Mouse (Mus musculus): ENCODE results near the gene Tbkbp1. TPM values are rescaled to one million over a fixed set of nuclear protein-coding genes. Genes with fewer than 3 reads are reported as not detected.

The Tbkbp1 gene
- polyA plus RNA-seq, 1 experiment = 0.22 TPM

DNA sequence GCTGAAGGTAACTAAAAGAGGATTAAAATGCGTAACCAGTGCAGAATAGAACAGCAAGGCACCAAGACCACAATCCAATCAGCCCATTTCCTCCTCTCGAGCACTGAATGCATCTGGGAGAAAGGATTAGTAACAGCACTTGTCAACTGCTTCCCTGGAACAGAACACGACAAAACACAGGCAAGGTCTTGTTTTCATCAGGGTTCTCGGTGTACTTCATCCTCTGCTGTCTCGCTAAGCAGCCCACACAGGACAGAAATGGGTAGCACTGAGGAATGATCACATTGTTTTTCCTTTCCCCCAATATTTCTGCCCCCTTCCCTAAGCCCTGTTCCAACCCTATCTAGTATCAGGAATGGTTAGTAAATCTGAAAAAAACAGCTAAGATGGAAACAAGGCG is 9.0 kb upstream of the Tbkbp1 start:
- Histone ChIP-seq H3K4me2 (ENCODE audit: low read depth) (no peak overlapping the region), H3K79me2 (ENCODE audit: control insufficient read depth, insufficient read depth) (no peaks in the 10 kb centered on the region), H3ac (ENCODE audit: control insufficient read depth, insufficient read length) (no peak overlapping the region), H3K36me3 (ENCODE audit: control insufficient read depth, insufficient read depth) (peaks cover 85% of the 10 kb centered on the region), H3K4me3 (no peak overlapping the region), H3K27me3 (ENCODE audit: control insufficient read depth, insufficient read depth, insufficient read length) (no peaks in the 10 kb centered on the region)
- no peak for TF ChIP-seq MYOD1 (IDR thresholded peaks at IDR 0.05; ENCODE audit: control insufficient read depth in 1 of 3, insufficient read length in 2 of 3, low read depth in 2 of 3)
- TF ChIP-seq TCF12 (IDR thresholded peaks at IDR 0.05; ENCODE audit: insufficient read depth, poor library complexity, severe bottlenecking) = no peak
- TF ChIP-seq SRF (IDR thresholded peaks at IDR 0.05; ENCODE audit: control insufficient read depth, insufficient read length, low read depth) = no peak
- no peak for TF ChIP-seq TCF3 (IDR thresholded peaks at IDR 0.05; ENCODE audit: insufficient read length, low read depth)
- TF ChIP-seq E2F4 (IDR thresholded peaks at IDR 0.05; ENCODE audit: insufficient read depth) = no peak
- TF ChIP-seq POLR2A (IDR thresholded peaks at IDR 0.05; ENCODE audit: insufficient read length, low read depth) = no peak
- no peak for TF ChIP-seq CEBPB (IDR thresholded peaks at IDR 0.05; ENCODE audit: insufficient read depth, poor library complexity, severe bottlenecking)
- no peak for TF ChIP-seq POLR2AphosphoS2 (IDR thresholded peaks at IDR 0.05; ENCODE audit: insufficient read length, low read depth)
- no peak for TF ChIP-seq REST (IDR thresholded peaks at IDR 0.05; ENCODE audit: insufficient read depth, insufficient read length)
- TF ChIP-seq USF1 (IDR thresholded peaks at IDR 0.05; ENCODE audit: low read depth) = no peak
- no peak for TF ChIP-seq MYOG (IDR thresholded peaks at IDR 0.05; ENCODE audit: control insufficient read depth in 1 of 3, insufficient read depth in 1 of 3, insufficient read length in 2 of 3, low read depth in 2 of 3)
- TF ChIP-seq MAX (IDR thresholded peaks at IDR 0.05; ENCODE audit: low read depth) = no peak

DNA sequence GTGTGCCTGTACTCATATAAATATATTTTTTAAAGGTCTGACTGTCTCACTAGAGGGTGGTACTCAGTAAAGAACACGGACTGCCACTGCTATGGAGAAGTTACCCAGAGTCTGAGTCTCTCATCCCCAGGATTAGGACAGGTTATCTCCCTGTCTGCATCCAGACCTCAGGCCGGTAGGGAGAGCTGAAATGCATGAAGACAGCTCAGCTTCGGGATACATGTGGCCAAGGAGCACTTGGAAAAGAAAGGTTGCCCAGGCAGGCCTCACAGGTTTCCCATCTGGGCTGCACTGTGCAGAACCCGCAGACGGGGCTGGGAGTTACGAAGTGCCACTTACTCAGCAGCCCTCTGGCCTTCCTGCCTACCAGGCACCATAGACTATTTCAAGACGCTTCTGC is 5.7 kb upstream of the Tbkbp1 start:
- Histone ChIP-seq H3K4me2 (ENCODE audit: low read depth) (no peak overlapping the region), H3K27me3 (ENCODE audit: control insufficient read depth, insufficient read depth, insufficient read length) (no peaks in the 10 kb centered on the region), H3ac (ENCODE audit: control insufficient read depth, insufficient read length) (no peak overlapping the region), H3K4me3 (no peak overlapping the region), H3K79me2 (ENCODE audit: control insufficient read depth, insufficient read depth) (no peaks in the 10 kb centered on the region), H3K36me3 (ENCODE audit: control insufficient read depth, insufficient read depth) (peaks cover 53% of the 10 kb centered on the region)
- TF ChIP-seq SRF (IDR thresholded peaks at IDR 0.05; ENCODE audit: control insufficient read depth, insufficient read length, low read depth) = no peak
- no peak for TF ChIP-seq MAX (IDR thresholded peaks at IDR 0.05; ENCODE audit: low read depth)
- no peak for TF ChIP-seq USF1 (IDR thresholded peaks at IDR 0.05; ENCODE audit: low read depth)
- TF ChIP-seq E2F4 (IDR thresholded peaks at IDR 0.05; ENCODE audit: insufficient read depth) = no peak
- TF ChIP-seq MYOG (IDR thresholded peaks at IDR 0.05; ENCODE audit: control insufficient read depth in 1 of 3, insufficient read depth in 1 of 3, insufficient read length in 2 of 3, low read depth in 2 of 3) = no peak
- no peak for TF ChIP-seq REST (IDR thresholded peaks at IDR 0.05; ENCODE audit: insufficient read depth, insufficient read length)
- TF ChIP-seq POLR2A (IDR thresholded peaks at IDR 0.05; ENCODE audit: insufficient read length, low read depth) = no peak
- TF ChIP-seq POLR2AphosphoS2 (IDR thresholded peaks at IDR 0.05; ENCODE audit: insufficient read length, low read depth) = no peak
- no peak for TF ChIP-seq MYOD1 (IDR thresholded peaks at IDR 0.05; ENCODE audit: control insufficient read depth in 1 of 3, insufficient read length in 2 of 3, low read depth in 2 of 3)

DNA sequence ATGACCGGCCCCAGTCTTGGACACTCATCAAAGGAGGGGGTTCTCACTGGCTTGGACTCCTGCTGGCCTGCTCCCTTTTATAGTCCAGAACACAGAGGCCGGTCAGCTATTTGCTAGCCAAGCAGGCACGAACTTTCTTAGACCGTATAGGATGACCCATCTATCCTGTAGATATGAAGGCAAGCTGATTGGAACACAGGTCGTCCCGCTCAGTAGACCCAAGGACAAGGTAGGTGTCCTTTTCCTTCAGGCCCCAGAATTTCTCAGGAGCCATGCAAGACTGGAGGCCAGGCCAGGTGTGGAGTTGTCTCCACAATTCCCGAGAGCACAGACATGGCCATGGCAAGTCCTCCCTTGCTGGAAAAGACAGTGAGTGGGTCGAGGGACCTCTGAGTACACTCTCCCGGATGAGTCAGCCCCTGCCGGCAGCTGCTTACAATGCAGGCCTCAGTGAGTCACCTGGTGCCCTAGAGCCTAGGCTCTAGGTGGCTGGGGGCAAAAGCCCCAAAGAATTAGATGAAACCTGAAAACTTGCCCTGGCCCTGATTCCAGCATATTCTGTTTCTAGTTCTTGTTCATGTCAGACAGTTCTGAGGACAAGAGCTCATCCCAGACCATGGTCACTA is 1.5 kb upstream of the Tbkbp1 start:
- peaks cover 12% of the 10 kb centered on the region for H3K36me3 ChIP-seq (ENCODE audit: control insufficient read depth, insufficient read depth)
- H3ac ChIP-seq (ENCODE audit: control insufficient read depth, insufficient read length) = no peak overlapping the region
- H3K27me3 ChIP-seq (ENCODE audit: control insufficient read depth, insufficient read depth, insufficient read length) = peaks cover 35% of the 10 kb centered on the region
- no peak overlapping the region for H3K4me2 ChIP-seq (ENCODE audit: low read depth)
- no peak for TF ChIP-seq MAX (IDR thresholded peaks at IDR 0.05; ENCODE audit: low read depth)
- TF ChIP-seq MYOG (IDR thresholded peaks at IDR 0.05; ENCODE audit: control insufficient read depth in 1 of 3, insufficient read depth in 1 of 3, insufficient read length in 2 of 3, low read depth in 2 of 3) = peak in 1 of 3 experiments; percentile 24
- peak in 2 of 3 experiments; percentile 10 to 20 for TF ChIP-seq MYOD1 (IDR thresholded peaks at IDR 0.05; ENCODE audit: control insufficient read depth in 1 of 3, insufficient read length in 2 of 3, low read depth in 2 of 3)
- TF ChIP-seq TCF3 (IDR thresholded peaks at IDR 0.05; ENCODE audit: insufficient read length, low read depth) = no peak
- peak; percentile 8 for TF ChIP-seq POLR2AphosphoS2 (IDR thresholded peaks at IDR 0.05; ENCODE audit: insufficient read length, low read depth)
- no peak for TF ChIP-seq E2F4 (IDR thresholded peaks at IDR 0.05; ENCODE audit: insufficient read depth)
- H3K79me2 ChIP-seq (ENCODE audit: control insufficient read depth, insufficient read depth) = no peaks in the 10 kb centered on the region
- H3K4me3 ChIP-seq = no peak overlapping the region

DNA sequence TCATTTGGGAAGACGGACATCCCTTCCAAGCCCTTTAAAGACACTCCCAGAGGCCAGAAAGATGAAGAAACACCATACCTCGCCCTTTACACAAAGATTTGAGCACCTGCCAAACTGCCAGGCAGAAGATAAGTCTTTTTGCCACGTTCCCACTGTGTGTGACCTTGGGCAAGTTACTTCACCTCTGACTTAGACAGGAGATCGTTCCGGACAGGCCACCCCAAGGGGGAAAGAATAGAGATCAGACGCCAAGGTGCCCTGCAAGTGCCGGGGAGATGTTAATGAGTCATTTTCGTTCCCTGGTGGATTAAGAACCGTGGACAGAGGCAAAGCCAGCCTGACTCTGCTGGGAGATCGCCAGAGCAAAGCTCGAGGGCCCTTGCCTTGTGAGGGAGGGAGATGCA is 730 bp upstream of the Tbkbp1 start:
- H3K4me3 ChIP-seq = no peak overlapping the region
- peaks cover 35% of the 10 kb centered on the region for H3K27me3 ChIP-seq (ENCODE audit: control insufficient read depth, insufficient read depth, insufficient read length)
- no peak overlapping the region for H3ac ChIP-seq (ENCODE audit: control insufficient read depth, insufficient read length)
- TF ChIP-seq SRF (IDR thresholded peaks at IDR 0.05; ENCODE audit: control insufficient read depth, insufficient read length, low read depth) = no peak
- no peak for TF ChIP-seq TCF3 (IDR thresholded peaks at IDR 0.05; ENCODE audit: insufficient read length, low read depth)
- TF ChIP-seq REST (IDR thresholded peaks at IDR 0.05; ENCODE audit: insufficient read depth, insufficient read length) = peak; percentile 86
- H3K79me2 ChIP-seq (ENCODE audit: control insufficient read depth, insufficient read depth) = no peaks in the 10 kb centered on the region
- H3K36me3 ChIP-seq (ENCODE audit: control insufficient read depth, insufficient read depth) = peaks cover 4% of the 10 kb centered on the region
- H3K4me2 ChIP-seq (ENCODE audit: low read depth) = no peak overlapping the region

DNA sequence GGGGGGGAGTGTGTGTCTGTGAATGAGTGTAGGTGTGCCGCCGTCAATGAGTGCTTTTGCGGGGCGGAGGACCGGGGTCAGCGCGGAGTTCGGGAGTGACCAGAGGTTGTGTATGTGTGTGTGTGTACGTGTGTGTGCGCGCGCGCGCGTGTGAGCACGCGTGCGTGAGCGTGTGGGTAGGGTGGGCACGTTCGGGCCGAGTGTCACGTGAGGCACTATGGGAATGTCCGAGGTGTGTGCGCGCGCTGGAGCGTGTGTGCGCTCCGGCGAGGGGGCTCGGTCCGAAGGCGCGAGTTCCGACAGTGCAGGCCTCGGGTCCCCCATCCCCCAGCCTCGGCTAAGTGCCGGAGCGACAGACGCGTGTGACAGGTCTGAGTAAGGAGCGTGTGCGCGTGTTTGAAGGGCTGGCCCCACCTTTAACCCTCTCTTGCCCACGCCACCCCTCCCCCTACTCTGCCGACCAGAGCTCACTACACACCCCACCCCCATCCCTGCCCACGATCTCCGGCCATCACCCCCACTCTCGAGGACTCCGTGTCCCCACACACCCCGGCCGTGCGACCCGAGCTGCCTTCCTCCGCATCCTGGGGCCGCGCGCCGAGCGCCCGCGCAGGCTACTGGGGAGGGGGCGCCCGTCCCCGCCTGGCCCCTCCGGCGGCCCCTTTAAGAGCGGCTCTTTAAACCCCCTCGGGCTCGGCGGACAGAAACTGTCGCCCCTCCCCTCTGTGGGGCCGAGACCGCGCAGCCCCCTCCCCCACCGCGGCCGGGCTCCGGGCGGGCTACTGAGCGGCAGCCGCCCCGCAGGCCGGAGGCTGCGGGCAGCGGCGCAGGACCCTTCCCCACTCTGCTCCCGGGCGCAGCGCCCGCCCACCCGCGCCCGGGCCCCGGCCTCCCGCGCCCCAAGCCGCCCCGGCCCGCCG is 624 bp downstream of the Tbkbp1 start:
- TF ChIP-seq MYOG (IDR thresholded peaks at IDR 0.05; ENCODE audit: control insufficient read depth in 1 of 3, insufficient read depth in 1 of 3, insufficient read length in 2 of 3, low read depth in 2 of 3) (no peak), MAX (IDR thresholded peaks at IDR 0.05; ENCODE audit: low read depth) (no peak), TCF3 (IDR thresholded peaks at IDR 0.05; ENCODE audit: insufficient read length, low read depth) (no peak), REST (IDR thresholded peaks at IDR 0.05; ENCODE audit: insufficient read depth, insufficient read length) (no peak), TCF12 (IDR thresholded peaks at IDR 0.05; ENCODE audit: insufficient read depth, poor library complexity, severe bottlenecking) (no peak)
- Histone ChIP-seq H3K4me2 (ENCODE audit: low read depth) (peak overlapping the region; percentile 64), H3K36me3 (ENCODE audit: control insufficient read depth, insufficient read depth) (no peaks in the 10 kb centered on the region)

More for the DNA sequence above, 624 bp downstream of the Tbkbp1 start:
- Histone ChIP-seq H3K4me3 (no peak overlapping the region), H3K27me3 (ENCODE audit: control insufficient read depth, insufficient read depth, insufficient read length) (peaks cover 40% of the 10 kb centered on the region), H3ac (ENCODE audit: control insufficient read depth, insufficient read length) (peak overlapping the region; percentile 6), H3K79me2 (ENCODE audit: control insufficient read depth, insufficient read depth) (no peaks in the 10 kb centered on the region)

Measured in myocyte (in vitro differentiated cells).